Mouse (Mus musculus) embryonic fibroblast, embryonic 13.5 days (primary cell): Measurements from ENCODE around the gene Plk5.

Experiments used
- CTCF ChIP-seq: IDR thresholded peaks from 2 replicates; pipeline ENCODE4 v1.5.1; 2011; ENCODE audit warnings: mild to moderate bottlenecking, control low read depth, low read length, moderate library complexity, borderline replicate concordance; ENCODE audit not compliant: insufficient read depth
- POLR2A ChIP-seq: IDR thresholded peaks from 2 replicates; pipeline ENCODE4 v1.6.1; 2011; ENCODE audit warnings: low read depth, mild to moderate bottlenecking, control low read depth, low read length, moderate library complexity

- no peak for TF ChIP-seq POLR2A
- TF ChIP-seq CTCF, result no peak
Measured at GRCm38 (mm10) chr10:80390697-80391096, 34.4 kb downstream of the Plk5 start.
